Mouse (Mus musculus) activated CD4-positive, CD25-positive, alpha-beta regulatory T cell, adult 4 months (primary cell): ENCODE results near the gene Slc23a2. TPM values are rescaled to one million over a fixed set of nuclear protein-coding genes. Genes with fewer than 3 reads are reported as not detected.

Experiments
- ATAC-seq: one replicate; pipeline ENCODE4 v1.8.0; 2017
- polyA plus RNA-seq, 2 experiments: library from polyadenylated mRNA; unstranded; fragments of 100-300 nt; shearing (Covaris generic); gene quantifications; one replicate each; pipeline ENCODE4 v1.2.1; 2017

The Slc23a2 gene
- polyA plus RNA-seq, 2 experiments from 2014 or later: 9.8 to 11.1 TPM

- no peak for ATAC-seq
Measured at GRCm38 (mm10) chr2:132017611-132018010, 127.3 kb downstream of the Slc23a2 start.

- no peak for ATAC-seq
Measured at GRCm38 (mm10) chr2:132016034-132016433, 128.9 kb downstream of the Slc23a2 start.

- peak; percentile 49 for ATAC-seq
Measured at GRCm38 (mm10) chr2:132013152-132013551, 131.8 kb downstream of the Slc23a2 start.

GRCm38 (mm10) chr2:132010781-132011180 is 134.1 kb downstream of the Slc23a2 start:
- no peak for ATAC-seq

GRCm38 (mm10) chr2:132008186-132008585 is 136.7 kb downstream of the Slc23a2 start:
- ATAC-seq: no peak

- ATAC-seq: no peak
Measured at GRCm38 (mm10) chr2:132007475-132007819, 137.5 kb downstream of the Slc23a2 start.

- no peak for ATAC-seq
Measured at GRCm38 (mm10) chr2:132006561-132007474, 138.1 kb downstream of the Slc23a2 start.

- ATAC-seq: no peak
Measured at GRCm38 (mm10) chr2:132005445-132005844, 139.5 kb downstream of the Slc23a2 start.

GRCm38 (mm10) chr2:132004495-132005136 is 140.3 kb downstream of the Slc23a2 start:
- peak; percentile 95 for ATAC-seq

GRCm38 (mm10) chr2:132003916-132004315 is 141.0 kb downstream of the Slc23a2 start:
- ATAC-seq: no peak

Other genes starting within 250 kb of the Slc23a2 start
- 10 to 100 TPM in 1 of 2 experiments, 1 to 10 TPM in 1; 7.7 to 12.0 TPM for gene Prnp, start 235.2 kb downstream of the Slc23a2 start, polyA plus RNA-seq
- gene Prn, start 235.2 kb downstream of the Slc23a2 start, polyA plus RNA-seq: not detected
- gene Prnd, start 194.2 kb downstream of the Slc23a2 start, polyA plus RNA-seq: under 1 TPM; 0.11 to 0.36 TPM
- gene Rassf2, start 114.8 kb downstream of the Slc23a2 start, polyA plus RNA-seq: 10 to 100 TPM; 59.8 to 83.1 TPM
- gene Tmem230, start 102.7 kb upstream of the Slc23a2 start, polyA plus RNA-seq: 10 to 100 TPM; 40.0 to 40.5 TPM
- 100 to 1,000 TPM; 185 to 199 TPM for gene Pcna, start 108.2 kb upstream of the Slc23a2 start, polyA plus RNA-seq
- gene Cds2, start 118.0 kb upstream of the Slc23a2 start, polyA plus RNA-seq: 10 to 100 TPM; 21.6 to 28.3 TPM
- gene Prokr2, start 240.3 kb upstream of the Slc23a2 start, polyA plus RNA-seq: under 1 TPM in 1 of 2 experiments, not detected in 1; 0.21 TPM